Mouse (Mus musculus) megakaryocyte, adult 5-6 weeks (primary cell): ENCODE data around the gene Msantd2. TPM values are rescaled to one million over a fixed set of nuclear protein-coding genes. Genes with fewer than 3 reads are reported as not detected.

Source experiments
- ATAC-seq: 2 replicates; pipeline ENCODE4 v1.8.0; 2016; ENCODE audit warnings: mild to moderate bottlenecking, inconsistent platforms; ENCODE audit not compliant: poor library complexity, severe bottlenecking
- total RNA-seq, 2 experiments: library from RNA; stranded (forward) in 1 of 2; stranded (reverse) in 1 of 2; fragments of 153-499, 151-499 nt in 1 of 2; fragments of 221-1000, 200-1000 nt in 1 of 2; gene quantifications; 2 replicates each; pipeline versions ENCODE4 v1.2.3 to v1.2.4; 2015 to 2017

Msantd2 gene
- total RNA-seq (2015) (15.1 and 18.4 TPM in 2 replicates), total RNA-seq (2017) (24.4 and 26.4 TPM in 2 replicates)

GRCm38 (mm10) chr9:37488611-37489396, at the start of gene Msantd2:
TSS of gene Msantd2 (plus strand) at chr9:37489319.
- ATAC-seq: peak; percentile 89

- ATAC-seq: no peak
Measured at GRCm38 (mm10) chr9:37452401-37452800, 36.7 kb upstream of the Msantd2 start.

DNA sequence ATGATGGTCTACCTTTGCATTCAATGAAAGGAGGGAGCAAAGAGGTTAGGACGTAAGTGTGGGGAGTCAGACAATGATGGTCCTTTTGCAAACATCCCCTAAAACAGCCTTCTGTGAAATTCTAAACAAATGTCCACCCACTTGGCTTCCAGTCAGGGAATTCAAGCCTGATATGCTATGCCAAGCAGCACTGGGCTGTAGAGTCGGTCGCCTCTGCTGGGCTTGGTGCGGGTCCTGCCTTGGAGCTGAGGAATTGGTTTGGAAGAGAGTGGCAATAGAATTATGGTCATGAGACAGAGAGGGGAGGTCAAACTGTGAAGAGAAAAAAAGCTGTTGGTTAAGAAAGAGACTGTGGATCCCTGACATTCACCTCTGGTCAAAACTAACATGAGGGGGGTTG, 35.8 kb upstream of the Msantd2 start:
- ATAC-seq: no peak

DNA sequence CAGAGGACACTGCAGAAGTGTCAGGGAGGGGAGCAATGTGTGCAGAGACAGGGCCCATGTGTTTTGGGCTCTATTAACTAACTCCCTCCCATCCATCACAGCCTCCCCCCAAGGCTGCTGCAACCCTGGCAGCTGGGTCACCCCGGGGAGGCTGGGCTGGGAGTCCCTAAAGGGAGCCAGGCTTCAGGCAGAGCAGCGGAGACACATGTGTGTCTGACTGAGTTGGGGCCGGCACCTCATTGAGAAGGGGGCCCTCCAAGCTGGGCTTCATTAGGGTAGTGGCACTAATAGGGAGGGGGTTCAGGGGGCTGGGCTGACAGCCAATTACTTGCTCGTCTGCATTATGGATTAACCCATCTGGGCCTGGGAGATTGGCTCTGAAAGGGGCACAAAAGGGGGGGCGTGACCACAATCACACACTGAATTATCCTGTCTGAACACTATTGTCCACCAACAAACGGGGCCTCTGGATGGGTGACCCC, 35.1 kb upstream of the Msantd2 start:
- no peak for ATAC-seq

GRCm38 (mm10) chr9:37454991-37455390, 34.1 kb upstream of the Msantd2 start:
- ATAC-seq: no peak

DNA sequence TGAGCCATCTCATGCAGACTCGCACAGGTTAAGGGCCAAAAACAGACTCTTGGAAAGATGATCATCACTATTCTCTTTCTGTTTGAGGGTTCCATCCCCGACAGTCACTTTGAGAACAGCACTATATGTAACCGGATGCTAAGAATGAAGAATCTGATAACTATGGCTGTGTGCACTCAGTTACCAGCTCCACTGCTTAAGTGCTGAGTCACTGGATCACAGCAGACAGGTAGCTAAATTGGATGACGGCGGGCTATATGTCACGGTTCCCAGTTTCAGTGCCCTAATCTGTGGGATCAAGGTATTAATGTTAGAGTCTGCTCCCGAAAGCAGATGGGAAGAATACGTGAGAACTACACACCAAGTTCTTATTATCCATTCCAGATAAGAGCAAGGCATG, 33.3 kb upstream of the Msantd2 start:
- ATAC-seq: no peak

GRCm38 (mm10) chr9:37456481-37456910, 32.6 kb upstream of the Msantd2 start:
- no peak for ATAC-seq

GRCm38 (mm10) chr9:37457151-37457550, 32.0 kb upstream of the Msantd2 start:
- no peak for ATAC-seq

DNA sequence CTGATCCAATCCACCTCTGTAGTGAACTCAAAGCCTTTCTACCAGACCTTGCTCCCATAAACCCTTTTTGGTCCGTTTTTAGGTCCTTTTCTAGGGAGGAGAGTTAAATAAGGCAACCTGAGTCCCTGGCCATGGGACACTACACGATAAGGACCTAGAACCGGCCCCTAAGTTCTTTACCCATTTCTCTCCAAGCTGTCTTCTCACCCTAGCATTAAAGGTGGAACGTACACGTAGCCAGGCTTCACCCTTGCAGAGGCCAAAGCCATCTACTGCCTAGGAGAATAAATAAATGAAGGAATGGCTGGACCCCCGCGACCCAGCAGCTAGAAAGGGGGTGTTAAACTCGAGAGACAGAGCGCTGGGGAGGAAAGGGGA, 29.5 kb upstream of the Msantd2 start:
- no peak for ATAC-seq

DNA sequence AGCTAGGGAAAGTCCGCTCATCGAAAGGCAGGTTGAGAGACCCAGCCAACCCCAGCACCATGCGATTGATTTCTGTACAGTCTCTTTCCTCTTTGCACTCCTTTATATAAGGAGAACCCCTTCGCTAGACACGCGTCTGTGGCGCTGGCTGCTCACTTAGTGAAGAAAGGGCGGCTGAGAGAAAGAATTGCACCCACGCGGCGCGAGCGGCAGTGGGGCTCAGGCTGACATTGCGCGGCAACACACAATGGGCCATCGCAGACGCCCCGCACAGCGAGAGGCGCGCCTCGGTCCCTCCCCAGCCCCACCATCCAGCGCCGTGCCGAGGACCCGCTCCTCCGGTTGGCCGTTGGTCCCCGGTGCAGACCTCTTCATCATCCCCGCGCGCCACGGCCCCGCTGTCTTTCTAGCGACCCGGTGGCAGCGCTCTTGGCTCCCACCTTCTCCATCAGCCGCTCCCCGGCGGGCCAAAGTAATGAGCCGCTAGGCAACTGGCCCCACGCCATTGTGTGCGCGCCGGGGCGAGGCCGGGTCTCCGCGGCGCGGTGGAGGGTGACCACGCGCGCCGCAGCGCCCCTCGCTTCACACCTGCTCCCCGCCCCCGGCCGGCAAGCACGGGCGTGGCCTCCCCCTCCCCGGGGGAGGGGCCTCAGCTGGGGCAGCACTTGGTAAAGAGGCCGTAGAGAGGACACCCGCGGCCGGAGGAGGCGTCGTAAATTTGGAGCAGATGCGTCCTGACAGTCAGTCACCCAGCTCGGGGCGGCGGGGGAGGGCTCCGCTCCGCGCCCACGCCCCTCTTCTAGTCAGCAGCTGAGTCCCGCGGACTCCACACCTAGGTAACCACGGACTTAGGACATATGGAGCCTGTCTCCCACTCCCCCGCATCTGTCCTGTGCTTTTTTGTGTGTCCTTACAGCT, 28.8 kb upstream of the Msantd2 start:
- ATAC-seq: no peak

- ATAC-seq: no peak
Measured at GRCm38 (mm10) chr9:37460961-37461340, 28.2 kb upstream of the Msantd2 start.

DNA sequence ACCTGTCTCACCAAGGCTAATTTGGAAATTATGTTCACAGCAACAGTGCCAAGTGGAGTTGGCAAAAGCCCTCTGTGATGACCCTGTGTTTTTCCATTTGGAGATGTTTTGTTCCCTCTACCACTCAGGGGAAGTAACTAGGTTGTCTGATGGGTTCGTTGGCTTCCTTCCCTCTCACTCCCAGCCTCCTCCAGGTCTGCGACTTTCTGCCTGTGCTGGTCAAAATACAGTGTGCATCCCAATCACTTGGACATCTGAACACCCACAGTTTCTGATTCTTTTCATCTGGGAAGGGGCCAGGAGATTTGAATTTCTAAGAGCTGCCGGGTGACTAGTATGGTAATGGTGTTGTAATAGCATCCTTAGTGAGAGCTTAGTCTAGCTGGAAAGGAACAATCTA, 27.5 kb upstream of the Msantd2 start:
- ATAC-seq: no peak

GRCm38 (mm10) chr9:37462764-37463163, 26.4 kb upstream of the Msantd2 start:
- peak; percentile 70 for ATAC-seq

- ATAC-seq: no peak
Measured at GRCm38 (mm10) chr9:37473611-37474125, 15.5 kb upstream of the Msantd2 start.

DNA sequence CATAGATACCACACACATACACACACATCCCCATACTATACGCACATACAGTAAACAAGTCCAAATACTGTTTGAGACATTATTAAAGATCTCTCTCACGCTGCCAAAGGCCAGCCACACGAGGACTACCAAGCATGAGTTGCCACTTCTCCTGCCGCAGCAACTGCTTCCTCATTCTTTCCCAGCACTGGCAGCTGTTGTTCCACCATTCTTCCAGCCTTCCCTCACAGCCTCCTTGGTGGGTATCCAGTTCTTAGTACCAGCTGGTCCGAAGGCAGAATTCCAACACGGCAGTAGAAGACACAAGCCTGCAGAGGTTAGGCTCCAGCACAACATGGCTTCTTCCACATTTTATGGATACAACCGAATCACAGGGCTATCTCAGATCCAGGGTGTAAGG, 14.2 kb upstream of the Msantd2 start:
- no peak for ATAC-seq

DNA sequence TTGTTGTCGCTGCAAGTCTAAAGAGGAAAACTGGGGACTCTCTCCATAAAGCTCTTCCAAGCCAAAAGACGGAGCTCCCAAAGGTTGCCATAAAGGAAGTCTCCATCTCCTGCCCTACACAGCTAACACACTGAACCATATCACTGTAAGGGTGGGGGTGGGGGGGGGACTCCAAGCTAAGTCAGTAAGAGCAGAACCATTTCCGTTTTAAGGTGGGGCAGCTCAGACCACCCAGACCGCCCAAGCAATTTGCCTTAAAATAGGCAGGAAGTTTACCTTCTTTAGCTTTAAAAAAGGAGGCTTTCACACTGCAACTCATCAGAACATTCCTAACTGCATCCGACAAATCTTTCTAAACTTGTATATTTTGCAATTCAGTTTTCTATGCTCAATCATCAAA, 4.0 kb upstream of the Msantd2 start:
- no peak for ATAC-seq

DNA sequence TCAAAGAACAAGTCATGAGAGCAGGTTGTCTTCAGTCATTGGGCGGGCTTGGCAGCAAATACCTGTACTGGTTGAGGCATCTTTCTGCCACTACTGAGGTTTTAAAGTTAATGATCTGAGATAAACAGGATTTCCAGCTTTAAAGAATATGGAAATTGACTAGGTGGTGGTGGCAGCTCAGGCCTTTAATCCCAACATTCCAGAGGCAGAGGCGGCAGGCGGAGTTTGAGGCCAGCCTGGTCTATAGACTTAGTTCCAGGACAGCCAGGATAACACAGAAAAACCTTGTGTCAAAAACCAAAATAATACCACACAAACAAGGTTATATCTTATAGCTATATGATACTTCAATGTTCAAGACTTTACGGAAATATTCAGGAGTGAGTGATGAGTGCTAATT, 1.1 kb upstream of the Msantd2 start:
- ATAC-seq: no peak

GRCm38 (mm10) chr9:37489446-37490120, 464 bp downstream of the Msantd2 start:
- ATAC-seq: peak; percentile 42

DNA sequence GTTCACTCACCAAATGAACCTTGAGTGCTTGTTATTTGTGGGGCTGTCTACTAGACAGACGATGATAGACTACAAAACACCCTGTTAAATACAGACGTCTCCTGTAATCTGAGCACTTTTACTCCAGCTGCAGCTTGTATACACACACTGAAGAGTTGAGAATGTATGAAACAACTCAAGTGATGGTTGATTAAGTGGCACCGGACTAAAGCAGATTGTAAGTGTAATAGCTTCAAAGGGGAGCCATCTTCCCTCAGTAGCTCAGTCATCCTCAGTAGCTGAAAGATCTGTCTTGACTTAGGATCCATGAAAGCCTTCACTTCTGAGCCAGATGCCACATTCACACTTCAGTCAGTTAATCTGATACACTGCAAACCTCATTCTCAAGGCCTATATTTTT, 6.6 kb downstream of the Msantd2 start:
- ATAC-seq: no peak

DNA sequence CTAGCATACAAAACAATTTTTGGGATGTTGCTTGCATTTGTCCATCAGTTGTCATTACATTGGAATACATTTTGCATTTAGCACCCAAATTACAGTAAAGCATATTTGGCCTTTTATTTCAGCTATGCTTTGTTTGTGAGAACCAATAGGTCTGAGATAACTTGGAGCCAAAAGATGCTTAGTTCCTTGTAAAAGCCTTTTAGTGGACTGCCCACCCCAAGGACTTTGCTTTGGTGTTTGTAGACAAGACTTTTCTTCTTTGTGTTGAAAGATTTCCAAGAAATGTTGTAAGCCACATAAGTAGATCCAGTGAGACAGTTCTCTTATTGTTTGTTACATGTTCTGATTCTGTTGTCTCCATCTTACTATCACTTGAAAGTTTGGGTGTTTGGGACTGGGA, 7.2 kb downstream of the Msantd2 start:
- ATAC-seq: no peak

DNA sequence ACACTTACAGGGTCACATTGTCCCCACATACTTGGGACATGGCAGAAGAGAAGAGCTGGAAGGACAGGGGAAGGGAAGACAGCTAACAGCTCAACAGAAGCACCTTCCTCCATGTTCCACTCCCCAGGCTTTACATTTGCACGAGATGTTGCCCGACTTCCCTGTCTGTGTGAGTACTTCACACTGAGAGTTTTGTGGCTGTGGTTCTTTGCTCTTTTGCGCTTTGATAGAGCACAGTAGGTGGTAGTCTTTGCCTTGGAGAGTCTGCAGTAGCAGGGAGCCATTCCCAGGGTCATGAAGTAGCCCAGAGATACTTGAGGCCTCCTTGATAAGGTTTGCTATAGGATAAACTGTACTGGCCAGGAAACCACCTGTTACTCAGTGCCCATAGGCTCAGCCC, 11.1 kb downstream of the Msantd2 start:
- ATAC-seq: no peak
